Comparison of ENCODE assay signal across 23 mouse cellular contexts in genomic region chr8:19062891-19063290, GRCm38 (mm10). TPM values are rescaled to one million over a fixed set of nuclear protein-coding genes. Genes with fewer than 3 reads are reported as not detected.
DNase-seq lines count a peak whose midpoint lies in the region; ATAC-seq lines count a peak whose summit lies in the region.
"Had no signal": no experiment of that assay in that cellular context is flagged by ENCODE, and none has a peak within 500 bp of the region (broad histone marks: within the 10 kb centered on the region; RNA-seq: fewer than 3 reads in every experiment).

No protein-coding gene starts in this region.

- H3K9ac ChIP-seq in hindbrain, embryonic 16.5 days (ENCODE audit: low read depth, low read length): no peak overlapping the region
- H3K9ac ChIP-seq: embryonic facial prominence, embryonic 12.5 days; forebrain, embryonic 13.5 days; forebrain, embryonic 15.5 days; forebrain, postnatal 0 days had no signal

- peaks cover 2% of the 10 kb centered on the region; the same call in 1 of the 2 replicates for H3K9me3 ChIP-seq in hindbrain, embryonic 16.5 days (ENCODE audit: control insufficient read depth, low read length)
- H3K9me3 ChIP-seq: forebrain, embryonic 15.5 days had no signal

- no peaks in the 10 kb centered on the region for H3K27me3 ChIP-seq in hindbrain, embryonic 16.5 days (replicated peaks; ENCODE audit: control insufficient read depth, insufficient read depth, low read length)
- H3K27me3 ChIP-seq: embryonic facial prominence, embryonic 12.5 days; forebrain, embryonic 13.5 days; forebrain, embryonic 15.5 days had no signal

- no peak for ATAC-seq in hindbrain, embryonic 16.5 days
- ATAC-seq: forebrain, embryonic 13.5 days; forebrain, embryonic 15.5 days; forebrain, postnatal 0 days had no signal

- H3K4me1 ChIP-seq in hindbrain, embryonic 16.5 days (ENCODE audit: control insufficient read depth, insufficient read depth, low read depth, low read length): no peaks in the 10 kb centered on the region
- H3K4me1 ChIP-seq: embryonic facial prominence, embryonic 10.5 days; embryonic facial prominence, embryonic 12.5 days; forebrain, embryonic 13.5 days; forebrain, embryonic 15.5 days had no signal

- H3K4me2 ChIP-seq in hindbrain, embryonic 16.5 days (ENCODE audit: low read length): no peak overlapping the region
- H3K4me2 ChIP-seq: embryonic facial prominence, embryonic 12.5 days; forebrain, embryonic 13.5 days; forebrain, embryonic 15.5 days had no signal

- no peaks in the 10 kb centered on the region for H3K36me3 ChIP-seq in hindbrain, embryonic 16.5 days (ENCODE audit: control insufficient read depth, insufficient read depth, low read length)
- H3K36me3 ChIP-seq: embryonic facial prominence, embryonic 10.5 days; embryonic facial prominence, embryonic 12.5 days; forebrain, embryonic 15.5 days had no signal

- H3K27ac ChIP-seq in hindbrain, embryonic 16.5 days (ENCODE audit: low read depth, low read length): no peak overlapping the region
- H3K27ac ChIP-seq: embryonic facial prominence, embryonic 10.5 days; embryonic facial prominence, embryonic 12.5 days; forebrain, embryonic 13.5 days; forebrain, embryonic 15.5 days had no signal

- H3K4me3 ChIP-seq in hindbrain, embryonic 16.5 days (ENCODE audit: low read length): no peak overlapping the region
- H3K4me3 ChIP-seq: embryonic facial prominence, embryonic 10.5 days; embryonic facial prominence, embryonic 12.5 days; forebrain, embryonic 13.5 days; forebrain, embryonic 15.5 days had no signal

- peak; percentile 51 for DNase-seq in adrenal gland, adult 2 months
- DNase-seq in adrenal gland, adult 18-20 months (ENCODE audit: low spot score in 2 of 2): no peak
- peak; percentile 42 for DNase-seq in adrenal gland, postnatal 10 days
- peak; percentile 11 for DNase-seq in adrenal gland, postnatal 25 days
- DNase-seq in frontal cortex, postnatal 10 days (ENCODE audit: low spot score in 2 of 2): no peak
- no peak for DNase-seq in right cerebral cortex, adult 18-20 months
- DNase-seq: cerebellum, adult 11-12 months; cerebellum, adult 2 months; cerebellum, adult 9-10 months; cerebellum, postnatal 10 days; cerebellum, postnatal 25 days; forebrain, postnatal 0 days had no signal

RNA-seq across cellular contexts. Expression of gene Defb39, which starts 1.7 kb away (rescaled TPM):
- total RNA-seq in adrenal gland, adult 2 months (2021): not detected
- not detected in 2 replicates for polyA plus RNA-seq in adrenal gland, adult 2 months (2012; rRNA removed)
- 1 to 10 TPM in 1 of 2 experiments, not detected in 1; 2.4 TPM for total RNA-seq in adrenal gland, adult 18-20 months (2021)
- total RNA-seq in adrenal gland, postnatal 10 days (2021): not detected
- not detected in 2 replicates for total RNA-seq in adrenal gland, postnatal 25 days (2021)
- polyA plus RNA-seq in hindbrain, embryonic 16.5 days (2015; fragmentation: Nextera tagmentation; extraction: Ambion mirVana): not detected in 2 replicates
- total RNA-seq: ES-E14; forebrain, postnatal 0 days; MEL had no signal
- polyA plus RNA-seq: C2C12; cerebellum, adult 2 months; cortical plate, adult 2 months; embryonic facial prominence, embryonic 10.5 days; embryonic facial prominence, embryonic 12.5 days; embryonic facial prominence, embryonic 14.5 days; forebrain, embryonic 11.5 days; forebrain, embryonic 13.5 days; forebrain, embryonic 15.5 days; forebrain, postnatal 0 days had no signal

RNA-seq across cellular contexts. Expression of gene Defb38, which starts 36.5 kb away (rescaled TPM):
- not detected for total RNA-seq in adrenal gland, adult 2 months (2021)
- not detected in 2 replicates for polyA plus RNA-seq in adrenal gland, adult 2 months (2012; rRNA removed)
- not detected for total RNA-seq in adrenal gland, adult 18-20 months (2021)
- total RNA-seq in adrenal gland, postnatal 10 days (2021): not detected
- total RNA-seq in adrenal gland, postnatal 25 days (2021): not detected in 2 replicates
- not detected in 2 replicates for polyA plus RNA-seq in hindbrain, embryonic 16.5 days (2015; fragmentation: Nextera tagmentation; extraction: Ambion mirVana)
- total RNA-seq: ES-E14; forebrain, postnatal 0 days; MEL had no signal
- polyA plus RNA-seq: C2C12; cerebellum, adult 2 months; cortical plate, adult 2 months; embryonic facial prominence, embryonic 10.5 days; embryonic facial prominence, embryonic 12.5 days; embryonic facial prominence, embryonic 14.5 days; forebrain, embryonic 11.5 days; forebrain, embryonic 13.5 days; forebrain, embryonic 15.5 days; forebrain, postnatal 0 days had no signal

RNA-seq across cellular contexts. Expression of gene Defb12, which starts 51.7 kb away (rescaled TPM):
- not detected for total RNA-seq in adrenal gland, adult 2 months (2021)
- polyA plus RNA-seq in adrenal gland, adult 2 months (2012; rRNA removed): not detected in 2 replicates
- not detected for total RNA-seq in adrenal gland, adult 18-20 months (2021)
- not detected for total RNA-seq in adrenal gland, postnatal 10 days (2021)
- total RNA-seq in adrenal gland, postnatal 25 days (2021): not detected in 2 replicates
- not detected in 2 replicates for polyA plus RNA-seq in hindbrain, embryonic 16.5 days (2015; fragmentation: Nextera tagmentation; extraction: Ambion mirVana)
- total RNA-seq: ES-E14; forebrain, postnatal 0 days; MEL had no signal
- polyA plus RNA-seq: C2C12; cerebellum, adult 2 months; cortical plate, adult 2 months; embryonic facial prominence, embryonic 10.5 days; embryonic facial prominence, embryonic 12.5 days; embryonic facial prominence, embryonic 14.5 days; forebrain, embryonic 11.5 days; forebrain, embryonic 13.5 days; forebrain, embryonic 15.5 days; forebrain, postnatal 0 days had no signal

Comparison
In these comparisons a context has a peak if more than half of its experiments do, and no peak if none do; other contexts are left out.
1. DNase-seq: peak in adrenal gland, adult 2 months (single experiment), adrenal gland, postnatal 10 days (single experiment) and adrenal gland, postnatal 25 days (single experiment); none in adrenal gland, adult 18-20 months (0 of 2), frontal cortex, postnatal 10 days (0 of 2) and right cerebral cortex, adult 18-20 months (single experiment).